Mouse (Mus musculus): ENCODE measurements around the gene Shisa7. TPM values are rescaled to one million over a fixed set of nuclear protein-coding genes. Genes with fewer than 3 reads are reported as not detected.
"Not testable (repeated sequence)": the region's sequence is repeated elsewhere in the genome, so short reads cannot be mapped to it uniquely, and the experiment has no call there.

Shisa7 gene
- total RNA-seq (2021): 100 to 1,000 TPM; 172 to 204 TPM
- long read RNA-seq, experiment 1, full-length matches to known transcripts: 17 of 76 reads
- long read RNA-seq, experiment 1, partial matches to known transcripts: 9 of 76 reads
- long read RNA-seq, experiment 1, other reads (novel, unspliced or antisense): 50 of 76 reads
- long read RNA-seq, experiment 2, full-length matches to known transcripts: 13 of 96 reads
- long read RNA-seq, experiment 2, partial matches to known transcripts: 12 of 96 reads
- long read RNA-seq, experiment 2, other reads (novel, unspliced or antisense): 71 of 96 reads

DNA sequence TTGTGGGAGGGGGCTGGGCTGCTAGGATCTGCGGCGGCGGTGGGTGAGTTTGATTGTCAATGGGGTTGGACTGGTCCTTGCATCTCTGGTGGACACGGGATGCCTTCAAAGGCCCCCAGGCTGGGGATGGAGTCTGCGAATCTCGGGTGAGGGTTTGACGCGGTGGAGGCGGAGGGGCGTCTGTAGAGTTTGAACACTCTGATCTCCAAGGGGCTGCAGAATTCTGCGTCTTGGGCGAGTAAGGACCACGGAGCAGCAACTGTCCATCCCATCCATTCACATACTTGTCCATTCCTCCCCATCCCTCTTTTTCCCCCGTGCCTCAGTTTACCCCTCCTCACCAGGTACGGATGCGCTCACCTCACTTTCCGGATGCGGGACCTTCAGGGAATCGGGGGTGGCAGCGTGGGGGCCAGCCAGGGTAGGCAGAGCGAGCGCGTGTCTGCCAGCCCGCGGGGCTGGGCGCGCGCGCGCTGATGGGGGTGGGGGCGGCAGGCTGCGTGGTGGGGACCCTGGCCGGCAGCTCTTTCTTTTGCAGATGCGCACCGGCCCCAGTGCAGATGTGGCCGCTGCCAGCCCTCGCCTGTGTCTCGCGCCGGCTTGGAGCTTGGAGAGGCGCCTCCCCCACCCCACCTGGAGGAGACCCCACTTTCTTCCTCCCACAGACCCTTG, at the start of gene Shisa7:
Gene Shisa7, minus strand, starts transcription at position 452 of the 672 bp plus-strand sequence.
- peak in 1 of 2 experiments; percentile 48 for DNase-seq (ENCODE audit: low spot score in 2 of 2)
- H3K4me3 ChIP-seq: peak within 1 kb of the TSS; percentile 72
- no peak for TF ChIP-seq CTCF (conservative IDR thresholded peaks at IDR 0.05)
- peak within 1 kb of the TSS; percentile 97 for H3K27ac ChIP-seq

DNA sequence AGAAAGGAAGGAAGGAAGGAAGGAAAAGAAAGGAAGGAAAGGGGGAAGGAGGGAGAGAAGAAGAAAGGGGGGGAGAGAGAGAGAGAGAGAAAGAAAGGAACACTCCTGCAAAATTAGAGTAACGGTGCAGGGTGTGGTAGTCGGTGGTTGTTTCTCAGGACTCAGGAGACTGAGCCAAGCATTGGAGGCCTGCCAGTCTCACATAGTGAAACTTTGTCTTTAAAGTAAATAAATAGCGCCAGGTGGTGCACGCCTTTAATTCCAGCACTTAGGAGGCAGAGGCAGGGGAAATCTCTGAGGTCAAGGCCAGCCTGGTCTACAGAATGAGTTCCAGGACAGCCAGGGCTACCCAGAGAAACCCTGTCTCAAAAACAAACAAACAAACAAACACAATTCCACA, 42.2 kb upstream of the Shisa7 start:
- no peak for DNase-seq (ENCODE audit: low spot score in 2 of 2)
- Histone ChIP-seq H3K27ac (no peak overlapping the region), H3K4me3 (no peak overlapping the region)
- no peak for TF ChIP-seq CTCF (conservative IDR thresholded peaks at IDR 0.05)

DNA sequence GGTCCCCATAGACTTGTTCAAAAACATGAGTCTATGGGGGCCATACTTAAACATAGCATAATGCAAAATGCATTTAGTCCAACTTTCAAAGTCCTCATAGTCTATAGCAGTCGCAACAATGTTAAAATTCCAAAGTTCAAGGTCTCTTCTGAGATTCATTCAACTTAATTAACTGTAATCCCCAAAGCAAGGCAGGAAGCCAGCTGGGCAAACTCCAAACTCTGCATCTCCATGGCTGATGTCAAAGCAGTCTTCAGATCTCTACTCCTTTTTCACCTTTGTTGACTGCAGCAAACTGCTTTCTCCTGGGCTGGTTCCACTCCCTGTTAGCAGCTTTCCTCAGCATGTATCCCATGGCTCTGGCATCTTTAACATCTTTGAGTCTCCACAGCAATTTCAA, 34.5 kb upstream of the Shisa7 start:
- not testable (repeated sequence) for H3K4me3 ChIP-seq; H3K27ac ChIP-seq; DNase-seq (ENCODE audit: low spot score in 2 of 2)

DNA sequence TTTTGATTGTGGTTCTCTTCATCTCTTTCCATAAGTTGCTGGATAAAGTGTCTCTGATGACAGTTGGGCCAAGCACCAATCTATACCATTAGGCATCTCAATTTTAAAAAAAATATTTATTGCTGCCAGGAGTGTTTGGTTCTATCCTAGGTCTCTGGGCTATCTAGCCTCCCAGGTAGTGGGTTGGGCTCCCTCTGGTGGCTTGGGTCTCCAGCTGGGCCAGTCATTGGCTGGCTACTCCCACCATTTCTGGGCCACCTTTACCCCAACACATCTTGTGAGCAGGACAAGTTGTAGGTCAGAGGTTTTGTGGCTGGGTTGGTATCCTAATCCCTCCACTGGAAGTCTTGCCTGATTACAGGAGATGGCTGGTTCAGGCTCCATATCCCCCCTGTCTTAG, 33.7 kb upstream of the Shisa7 start:
- Histone ChIP-seq H3K27ac (no peak overlapping the region), H3K4me3 (no peak overlapping the region)
- peak; percentile 56 for TF ChIP-seq CTCF (conservative IDR thresholded peaks at IDR 0.05)
- no peak for DNase-seq (ENCODE audit: low spot score in 2 of 2)

DNA sequence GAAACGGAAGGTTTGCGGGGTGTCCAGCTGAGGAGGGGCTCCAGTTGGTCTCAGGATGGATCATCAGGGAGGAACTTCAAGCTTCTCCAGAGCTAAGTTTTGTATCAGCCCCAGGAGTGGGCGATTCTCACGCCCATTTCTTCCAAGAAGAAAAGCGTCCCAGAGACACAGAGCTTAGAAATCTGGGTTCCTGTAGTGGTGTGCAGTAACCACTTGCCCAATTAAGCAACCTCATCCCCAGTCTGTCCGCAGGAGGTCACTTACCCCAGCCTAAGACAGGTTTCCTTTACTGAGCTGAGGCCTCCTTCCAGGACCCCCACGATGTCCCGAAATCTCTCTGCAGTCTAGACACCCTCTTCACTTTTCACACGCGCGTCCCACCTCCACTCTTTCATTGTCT, 32.7 kb upstream of the Shisa7 start:
- Histone ChIP-seq H3K27ac (peak overlapping the region; percentile 78), H3K4me3 (peak overlapping the region; percentile 77)
- no peak for TF ChIP-seq CTCF (conservative IDR thresholded peaks at IDR 0.05)
- DNase-seq (ENCODE audit: low spot score in 2 of 2): no peak

DNA sequence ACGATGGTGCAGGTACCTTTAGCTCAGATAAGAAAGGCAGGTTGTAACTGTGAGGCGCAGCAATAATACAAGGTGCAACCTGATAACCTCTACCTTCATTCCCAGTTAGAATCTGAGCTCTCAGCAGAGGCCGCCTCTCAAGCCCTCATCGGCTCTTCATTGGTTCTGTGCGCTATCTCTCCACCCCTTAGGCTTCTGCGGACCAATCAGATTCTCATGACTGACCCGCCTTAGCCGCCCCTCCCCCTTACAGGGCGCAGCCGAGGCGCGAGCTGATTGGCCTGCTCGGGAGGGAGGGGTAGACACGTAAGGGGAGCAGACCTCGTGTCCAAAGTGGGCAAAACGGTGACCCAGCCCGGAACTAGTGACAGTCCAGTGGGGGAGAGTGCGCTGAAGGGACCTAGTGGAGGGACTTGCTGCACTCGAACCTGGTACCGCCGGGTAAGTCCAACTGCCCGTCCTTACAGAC, 32.3 kb upstream of the Shisa7 start, which contains the start of gene Isoc2a:
Gene Isoc2a, plus strand, starts transcription at position 401 of the 469 bp plus-strand sequence.
- H3K4me3 ChIP-seq: peak within 1 kb of the TSS; percentile 77
- H3K27ac ChIP-seq: peak within 1 kb of the TSS; percentile 78
- peak; percentile 85 to 92 for DNase-seq (ENCODE audit: low spot score in 2 of 2)
- TF ChIP-seq CTCF (conservative IDR thresholded peaks at IDR 0.05): no peak

DNA sequence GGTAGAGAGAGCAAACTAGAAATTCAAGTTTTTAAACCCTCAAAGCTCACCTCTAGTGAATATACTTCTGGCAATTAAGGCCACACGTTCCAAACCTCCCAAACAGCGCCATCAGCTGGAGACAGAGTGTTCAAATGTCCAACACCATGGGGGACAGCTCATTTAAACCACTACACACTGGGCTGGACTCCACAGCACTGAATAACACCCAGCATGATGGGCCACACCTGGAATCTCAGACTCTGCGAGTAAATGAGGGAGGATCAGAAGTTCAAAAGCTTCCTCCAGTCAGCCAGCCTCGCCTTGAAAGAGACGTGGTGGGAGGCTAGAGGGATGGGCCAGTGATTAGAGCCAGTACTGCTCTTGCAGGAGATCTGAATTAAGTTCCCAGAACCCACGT, 25.6 kb upstream of the Shisa7 start, which contains the start of gene Isoc2b:
Gene Isoc2b, minus strand, starts transcription at position 126 of the 400 bp plus-strand sequence.
- H3K4me3 ChIP-seq: no peak within 1 kb of the TSS
- TF ChIP-seq CTCF (conservative IDR thresholded peaks at IDR 0.05): no peak
- no peak within 1 kb of the TSS for H3K27ac ChIP-seq
- no peak for DNase-seq (ENCODE audit: low spot score in 2 of 2)

DNA sequence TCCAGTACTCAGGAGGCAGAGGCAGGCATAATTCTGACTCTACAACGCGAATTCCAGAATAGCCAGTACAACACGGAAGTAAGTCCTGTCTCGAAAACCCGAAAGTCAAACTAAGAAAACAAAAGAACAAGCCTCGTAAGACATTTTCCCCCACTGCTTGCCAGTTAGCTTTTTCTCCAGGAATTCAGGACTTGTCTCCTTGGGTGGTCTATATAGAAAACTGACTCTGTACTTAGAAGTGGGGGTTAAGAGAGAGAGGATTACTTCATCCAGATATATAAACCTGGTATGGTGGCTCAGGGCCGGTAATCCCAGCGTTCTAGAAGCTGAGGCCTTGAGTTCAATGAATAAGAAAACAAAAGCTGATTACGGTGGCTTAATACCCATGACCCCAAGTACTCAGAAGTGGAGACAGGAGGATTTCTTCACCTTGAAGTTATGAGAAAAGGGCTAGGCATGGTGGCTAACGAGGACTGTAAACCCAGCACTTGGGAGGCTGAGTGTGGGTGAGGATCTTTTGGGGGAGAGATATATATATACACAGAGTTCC, 22.2 kb upstream of the Shisa7 start:
- TF ChIP-seq CTCF (conservative IDR thresholded peaks at IDR 0.05): no peak
- DNase-seq (ENCODE audit: low spot score in 2 of 2): no peak
- Histone ChIP-seq H3K27ac (peak overlapping the region; percentile 94), H3K4me3 (peak overlapping the region; percentile 84)

DNA sequence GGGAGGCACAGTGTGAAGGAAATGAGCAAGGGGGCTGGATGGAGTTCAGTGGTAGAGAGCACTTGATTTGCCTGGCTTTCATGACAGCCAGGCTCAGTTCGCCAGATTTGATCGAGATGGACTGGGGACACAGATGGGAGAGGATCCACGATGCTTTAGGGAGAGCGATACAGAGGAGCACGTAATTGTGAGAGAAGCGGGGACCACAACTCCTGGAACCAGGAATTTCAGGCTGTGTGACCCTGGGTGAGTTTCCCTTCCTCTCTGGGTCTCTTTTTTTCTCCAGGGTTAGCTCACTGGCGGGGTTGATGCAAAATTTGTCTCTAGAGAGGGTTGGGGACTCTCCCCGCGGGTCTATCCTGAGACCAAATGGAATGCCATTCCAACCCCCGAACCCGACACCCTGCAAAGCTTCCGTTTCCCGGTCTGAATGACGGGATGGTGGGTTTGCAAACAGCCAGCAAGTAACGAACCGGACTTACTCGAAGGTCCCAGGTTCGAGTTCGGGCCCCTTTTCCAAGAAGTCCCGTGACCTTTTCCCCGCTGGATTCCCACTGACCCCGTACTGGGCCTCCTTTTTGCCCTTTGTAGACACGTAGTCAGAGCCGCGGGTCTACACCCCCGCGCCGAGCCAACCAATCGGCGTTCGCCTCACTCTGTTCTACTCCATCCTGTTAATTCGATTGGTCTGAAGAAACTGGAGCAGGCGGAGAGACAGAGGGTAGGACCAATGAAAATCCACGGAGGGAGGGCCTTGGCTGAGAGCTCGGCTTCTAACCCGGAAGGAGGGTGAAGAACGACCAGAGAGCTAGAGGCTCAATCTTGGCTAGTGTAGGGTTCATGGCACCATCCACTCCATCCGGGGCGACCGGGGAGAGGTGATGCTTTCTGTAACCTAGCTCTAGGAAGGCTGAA, 21.3 kb upstream of the Shisa7 start:
- peak; percentile 95 to 98 for DNase-seq (ENCODE audit: low spot score in 2 of 2)
- H3K27ac ChIP-seq: peak overlapping the region; percentile 94
- TF ChIP-seq CTCF (conservative IDR thresholded peaks at IDR 0.05): no peak
- peak overlapping the region; percentile 84 for H3K4me3 ChIP-seq

DNA sequence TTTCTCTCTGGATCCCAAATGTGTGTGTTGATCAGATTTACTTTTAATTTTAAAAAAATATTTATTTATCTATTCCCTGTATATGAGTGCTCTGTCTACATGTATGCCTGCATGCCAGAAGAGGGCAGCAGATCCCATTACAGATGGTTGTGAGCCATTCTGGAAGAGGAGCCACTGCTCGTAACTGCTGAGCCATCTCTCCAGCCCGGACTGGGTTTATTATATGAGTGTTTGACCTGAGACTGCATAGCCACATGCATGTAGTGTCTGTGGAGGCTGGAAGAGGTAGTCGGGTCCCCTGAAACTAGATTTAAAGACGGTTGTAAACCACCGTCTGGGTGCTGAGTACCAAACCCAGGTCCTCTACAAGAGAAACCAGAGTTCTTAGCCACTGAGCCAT, 20.6 kb upstream of the Shisa7 start:
- peak overlapping the region; percentile 94 for H3K27ac ChIP-seq
- DNase-seq (ENCODE audit: low spot score in 2 of 2): peak; percentile 29 to 33
- peak; percentile 79 for TF ChIP-seq CTCF (conservative IDR thresholded peaks at IDR 0.05)
- no peak overlapping the region; the same call in 1 of the 2 replicates for H3K4me3 ChIP-seq

DNA sequence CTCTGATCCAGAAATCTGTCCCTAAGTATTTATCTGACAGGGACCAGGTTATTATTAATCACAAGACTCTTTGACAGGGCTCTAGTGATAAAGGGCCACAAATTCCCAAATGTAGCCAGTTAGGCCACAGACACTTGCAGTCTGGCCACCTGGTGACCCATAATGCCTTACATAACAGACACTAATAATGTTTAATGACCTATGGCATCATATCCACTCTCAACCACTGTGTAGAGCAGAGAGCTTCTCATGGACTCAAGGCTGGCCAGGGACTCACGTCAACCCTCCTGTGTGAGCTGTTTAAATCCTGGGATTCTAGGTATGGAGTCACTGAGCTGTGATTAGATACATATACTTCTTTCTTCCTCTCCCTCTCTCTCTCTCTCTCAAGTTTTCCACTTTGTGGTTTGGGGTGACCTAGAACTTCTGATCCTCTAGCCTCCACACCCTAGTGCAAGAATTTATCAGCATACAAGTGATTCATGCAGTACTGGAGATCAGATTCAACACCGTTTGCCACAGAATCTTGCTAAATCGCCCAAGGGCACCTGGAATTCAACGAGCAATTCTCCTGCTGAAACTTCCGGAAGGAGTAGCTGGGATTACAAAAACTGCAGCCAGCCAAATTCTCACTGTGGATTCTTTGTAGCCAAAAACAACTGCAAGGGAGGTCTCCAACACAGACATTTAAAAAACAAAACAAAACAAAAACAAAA, 19.8 kb upstream of the Shisa7 start:
- no peak for DNase-seq (ENCODE audit: low spot score in 2 of 2)
- TF ChIP-seq CTCF (conservative IDR thresholded peaks at IDR 0.05): no peak
- no peak overlapping the region for H3K4me3 ChIP-seq
- H3K27ac ChIP-seq: no peak overlapping the region

DNA sequence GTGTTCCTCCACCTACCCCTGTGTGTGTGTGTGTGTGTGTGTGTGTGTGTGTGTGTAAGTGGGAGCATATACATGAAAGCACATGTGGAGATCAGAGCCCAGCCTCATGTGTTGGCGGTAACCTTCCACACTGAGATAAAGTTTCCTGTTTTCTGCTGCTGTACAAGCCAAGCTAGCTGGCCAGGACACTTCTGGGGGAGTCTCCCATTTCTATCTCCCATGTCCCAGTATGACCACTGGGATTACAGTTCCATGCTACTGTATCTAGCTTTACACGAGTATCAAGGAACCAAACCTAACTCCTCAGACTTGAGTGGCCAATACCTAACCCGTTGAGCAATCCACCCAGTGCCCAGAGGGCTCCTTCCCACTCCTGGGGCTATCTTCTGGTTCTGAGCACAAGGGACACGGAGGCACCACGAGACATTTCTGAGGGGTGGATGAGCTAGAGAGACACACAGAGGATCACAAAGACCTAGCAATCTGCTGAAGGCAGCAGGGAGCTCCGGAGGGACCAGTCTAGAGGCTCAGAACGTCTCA, 19.1 kb upstream of the Shisa7 start:
- no peak for TF ChIP-seq CTCF (conservative IDR thresholded peaks at IDR 0.05)
- H3K27ac ChIP-seq: no peak overlapping the region
- no peak overlapping the region for H3K4me3 ChIP-seq

More for the DNA sequence above, 19.1 kb upstream of the Shisa7 start:
- no peak for DNase-seq (ENCODE audit: low spot score in 2 of 2)
